Mouse (Mus musculus): ENCODE data around the gene Hmbs.

DNA sequence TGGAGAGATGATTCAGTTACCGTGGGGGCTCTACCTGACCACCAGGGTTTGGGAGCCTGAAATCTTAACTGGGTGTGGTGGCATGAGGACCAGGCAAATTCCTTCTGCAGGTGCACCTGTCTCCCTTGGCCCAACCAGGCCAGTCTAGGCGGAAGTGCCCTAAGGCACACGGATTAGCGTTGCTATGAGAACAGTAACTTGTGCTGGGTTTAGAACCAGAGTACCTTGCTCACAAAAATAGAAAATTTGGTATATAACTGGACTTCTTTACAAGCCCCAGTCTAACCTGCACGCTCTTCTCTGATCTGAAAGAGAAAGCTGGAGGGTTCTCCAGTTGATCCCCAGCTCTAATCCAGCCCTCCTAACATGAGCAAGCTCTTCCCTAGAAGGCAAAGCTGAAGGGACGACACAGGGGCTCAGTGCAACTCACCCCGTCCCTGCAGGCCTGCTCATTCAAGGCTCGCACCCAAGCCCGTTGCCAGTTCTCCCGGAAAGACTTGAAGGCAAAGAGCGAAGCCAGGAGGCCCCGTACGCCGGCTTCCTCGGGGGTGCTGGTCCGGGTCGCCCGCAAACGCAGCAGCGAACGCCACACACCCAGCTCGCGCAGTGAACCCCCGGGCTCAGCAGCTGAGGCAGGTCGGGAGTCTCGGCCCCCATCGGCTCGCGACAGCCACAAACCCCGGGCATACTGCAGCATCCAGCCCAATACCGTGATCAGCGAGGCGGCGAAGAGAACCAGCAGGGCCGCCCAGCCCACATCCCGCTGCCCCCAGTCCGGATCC, 24.7 kb downstream of the Hmbs start:
- TF ChIP-seq CTCF (IDR thresholded peaks at IDR 0.05; ENCODE audit: insufficient read depth, low read length) (no peak), POLR2A (IDR thresholded peaks at IDR 0.05; ENCODE audit: borderline replicate concordance, extremely low read depth, low read depth, low read length) (no peak)
